Mouse (Mus musculus): ENCODE data around the gene Tnfsf13b. TPM values are rescaled to one million over a fixed set of nuclear protein-coding genes. Genes with fewer than 3 reads are reported as not detected.
A peak's percentile ranks its signal among the peaks of the same experiment; 100 is the strongest.

Gene Tnfsf13b
- 0.61 and 0.78 TPM in 2 replicates for polyA plus RNA-seq (2015; fragmentation: Nextera tagmentation; extraction: Ambion mirVana)

DNA sequence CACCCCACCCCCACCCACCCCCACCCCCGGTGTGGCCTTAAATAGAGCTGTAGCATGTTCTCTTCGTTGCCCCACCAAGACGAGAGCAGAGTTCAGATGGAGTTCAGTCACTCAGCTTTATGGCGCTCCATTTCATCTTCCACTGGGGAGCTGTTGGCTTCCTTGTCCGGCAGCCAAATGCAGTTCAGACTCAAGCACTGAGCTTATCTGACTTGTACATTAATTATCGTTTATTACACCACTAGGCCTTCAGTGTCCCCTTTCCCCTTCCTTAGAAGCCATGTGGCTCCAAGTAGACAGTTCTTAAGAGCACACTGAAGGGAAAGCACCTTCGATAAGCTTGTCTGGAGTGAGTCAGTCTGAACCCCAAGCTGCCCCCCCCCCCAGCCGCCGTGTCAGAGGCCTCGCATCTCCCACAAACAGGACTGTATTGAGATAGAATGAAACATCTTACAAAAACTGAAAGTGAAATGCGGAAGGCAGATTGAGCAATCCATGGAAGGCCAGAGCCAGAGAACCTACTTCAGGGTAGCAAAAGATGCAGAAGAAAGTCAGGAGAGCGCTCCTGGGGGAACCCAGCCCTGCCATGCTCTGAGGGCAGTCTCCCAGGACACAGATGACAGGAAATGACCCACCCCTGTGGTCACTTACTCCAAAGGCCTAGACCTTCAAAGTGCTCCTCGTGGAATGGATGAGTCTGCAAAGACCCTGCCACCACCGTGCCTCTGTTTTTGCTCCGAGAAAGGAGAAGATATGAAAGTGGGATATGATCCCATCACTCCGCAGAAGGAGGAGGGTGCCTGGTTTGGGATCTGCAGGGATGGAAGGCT lies at the start of gene Tnfsf13b:
Tnfsf13b (plus strand) TSS at position 312 of the 830 bp plus-strand sequence.
- H3K9ac ChIP-seq (ENCODE audit: low read depth, low read length): no peak within 1 kb of the TSS
- H3K4me2 ChIP-seq (ENCODE audit: low read depth, low read length): peak within 1 kb of the TSS; percentile 44
- H3K9me3 ChIP-seq (replicated peaks; ENCODE audit: control insufficient read depth, low read length): no peaks in the 10 kb centered on the region
- no peaks in the 10 kb centered on the region for H3K36me3 ChIP-seq (ENCODE audit: control insufficient read depth, insufficient read depth)
- H3K4me1 ChIP-seq (ENCODE audit: control insufficient read depth, low read depth, low read length): no peaks in the 10 kb centered on the region
- no peak for ATAC-seq (ENCODE audit: low read depth)
- H3K27me3 ChIP-seq (ENCODE audit: control insufficient read depth, insufficient read depth, low read depth, low read length): peaks cover 2% of the 10 kb centered on the region; the same call in 1 of the 2 replicates
- 46% methylated on average over 16 of the region's 16 CpGs for WGBS (ENCODE audit: insufficient replicate concordance)
- H3K27ac ChIP-seq (ENCODE audit: low read length): no peak within 1 kb of the TSS
- H3K4me3 ChIP-seq (ENCODE audit: low read depth, low read length): peak within 1 kb of the TSS; percentile 27

DNA sequence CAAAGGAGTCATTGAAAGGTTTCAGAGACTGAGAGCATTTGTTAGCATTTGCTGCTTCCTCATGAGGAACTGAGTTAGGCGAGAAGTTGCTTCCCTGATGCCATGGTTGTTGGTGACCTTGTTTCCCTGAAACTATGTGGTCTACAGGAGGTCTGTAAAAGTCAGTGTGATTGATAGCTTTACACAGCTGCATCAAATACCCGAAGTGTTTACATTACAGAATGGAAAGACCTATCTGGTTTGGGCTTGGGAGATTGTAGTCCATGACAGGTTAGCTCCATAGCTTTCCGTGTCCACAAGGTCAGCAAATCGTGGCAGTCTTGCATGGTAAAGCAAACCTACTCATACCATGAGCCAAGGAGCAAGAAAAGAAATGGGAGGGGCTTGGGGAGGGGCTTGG lies 47.9 kb upstream of the Tnfsf13b start:
- Histone ChIP-seq H3K9me3 (replicated peaks; ENCODE audit: control insufficient read depth, low read length) (no peaks in the 10 kb centered on the region), H3K4me2 (ENCODE audit: low read depth, low read length) (no peak overlapping the region), H3K36me3 (ENCODE audit: control insufficient read depth, insufficient read depth) (no peaks in the 10 kb centered on the region), H3K4me3 (ENCODE audit: low read depth, low read length) (no peak overlapping the region), H3K4me1 (ENCODE audit: control insufficient read depth, low read depth, low read length) (no peaks in the 10 kb centered on the region), H3K9ac (ENCODE audit: low read depth, low read length) (no peak overlapping the region), H3K27ac (ENCODE audit: low read length) (no peak overlapping the region), H3K27me3 (ENCODE audit: control insufficient read depth, insufficient read depth, low read depth, low read length) (no peaks in the 10 kb centered on the region)
- no peak for ATAC-seq (ENCODE audit: low read depth)
- 40% methylated on average over 4 of the region's 4 CpGs for WGBS (ENCODE audit: insufficient replicate concordance)

DNA sequence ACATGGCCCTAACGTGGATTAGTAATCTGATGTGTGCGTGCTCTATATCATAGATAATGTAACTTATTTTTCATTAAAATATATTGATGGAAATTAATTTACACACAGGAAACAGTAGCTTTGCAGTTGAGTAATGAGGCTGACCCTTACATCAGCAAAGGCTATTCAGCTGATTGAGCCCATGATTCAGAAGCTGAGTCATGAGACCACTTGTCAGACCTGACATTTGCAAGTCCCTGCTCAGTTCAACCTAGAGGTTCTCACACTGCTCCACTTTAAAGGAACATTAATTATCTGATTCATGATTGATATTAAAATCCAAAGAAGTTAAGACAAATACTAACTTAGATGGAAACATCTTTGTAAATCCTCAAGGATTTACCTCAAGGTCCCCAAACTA lies 46.3 kb upstream of the Tnfsf13b start:
- H3K4me3 ChIP-seq (ENCODE audit: low read depth, low read length): no peak overlapping the region
- H3K4me1 ChIP-seq (ENCODE audit: control insufficient read depth, low read depth, low read length): no peaks in the 10 kb centered on the region
- H3K36me3 ChIP-seq (ENCODE audit: control insufficient read depth, insufficient read depth): no peaks in the 10 kb centered on the region
- no peak overlapping the region for H3K4me2 ChIP-seq (ENCODE audit: low read depth, low read length)
- 71% methylated on average over 2 of the region's 2 CpGs for WGBS (ENCODE audit: insufficient replicate concordance)
- no peaks in the 10 kb centered on the region for H3K9me3 ChIP-seq (replicated peaks; ENCODE audit: control insufficient read depth, low read length)
- no peaks in the 10 kb centered on the region for H3K27me3 ChIP-seq (ENCODE audit: control insufficient read depth, insufficient read depth, low read depth, low read length)
- no peak overlapping the region for H3K27ac ChIP-seq (ENCODE audit: low read length)
- no peak overlapping the region for H3K9ac ChIP-seq (ENCODE audit: low read depth, low read length)
- ATAC-seq (ENCODE audit: low read depth): no peak

DNA sequence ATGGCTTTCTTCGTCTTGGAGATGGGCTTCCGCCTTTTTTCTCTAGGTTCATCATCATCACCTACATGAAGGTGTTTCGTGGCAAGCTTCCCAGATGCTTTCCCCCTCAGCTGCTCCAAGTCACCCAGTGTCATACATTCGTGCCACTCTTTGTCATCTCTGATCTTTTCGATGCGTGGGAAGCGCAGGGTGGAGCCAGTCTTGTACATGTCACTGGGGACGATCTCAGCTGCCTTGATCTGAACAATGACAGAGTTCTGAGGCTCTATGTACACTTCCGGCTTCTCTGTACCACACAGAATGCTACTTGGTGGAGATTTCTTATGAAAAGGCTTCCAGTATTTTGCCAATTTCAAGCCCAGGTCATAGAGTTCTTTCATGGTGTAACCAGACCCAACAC lies 34.4 kb upstream of the Tnfsf13b start:
- H3K9ac ChIP-seq (ENCODE audit: low read depth, low read length): no peak overlapping the region
- peaks cover 2% of the 10 kb centered on the region for H3K4me1 ChIP-seq (ENCODE audit: control insufficient read depth, low read depth, low read length)
- no peak overlapping the region for H3K27ac ChIP-seq (ENCODE audit: low read length)
- no peaks in the 10 kb centered on the region for H3K27me3 ChIP-seq (ENCODE audit: control insufficient read depth, insufficient read depth, low read depth, low read length)
- H3K9me3 ChIP-seq (replicated peaks; ENCODE audit: control insufficient read depth, low read length): no peaks in the 10 kb centered on the region
- no peak overlapping the region for H3K4me3 ChIP-seq (ENCODE audit: low read depth, low read length)
- H3K36me3 ChIP-seq (ENCODE audit: control insufficient read depth, insufficient read depth): no peaks in the 10 kb centered on the region; the same call in none of the 2 replicates
- no peak for ATAC-seq (ENCODE audit: low read depth)
- WGBS (ENCODE audit: insufficient replicate concordance): 73% methylated on average over 9 of the region's 9 CpGs
- no peak overlapping the region for H3K4me2 ChIP-seq (ENCODE audit: low read depth, low read length)

DNA sequence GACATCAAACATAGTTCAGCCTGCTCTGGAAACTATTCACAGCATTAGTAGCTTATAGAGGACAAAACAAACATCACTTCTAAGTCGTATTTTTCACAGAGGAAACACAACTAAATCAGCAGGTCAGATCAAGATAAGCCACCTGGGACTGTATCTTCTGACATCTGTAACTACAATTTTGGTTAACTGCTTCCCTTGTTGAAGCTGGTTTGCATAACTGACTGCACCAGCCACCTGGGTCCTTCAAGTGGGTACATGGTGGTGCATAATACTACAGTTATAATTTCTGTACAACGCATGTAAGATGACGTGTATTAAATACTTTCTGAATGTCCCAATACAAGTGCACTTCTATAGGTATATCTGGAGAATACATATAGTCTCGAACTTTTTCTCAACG lies 31.0 kb upstream of the Tnfsf13b start:
- no peaks in the 10 kb centered on the region for H3K27me3 ChIP-seq (ENCODE audit: control insufficient read depth, insufficient read depth, low read depth, low read length)
- H3K36me3 ChIP-seq (ENCODE audit: control insufficient read depth, insufficient read depth): no peaks in the 10 kb centered on the region; the same call in none of the 2 replicates
- WGBS (ENCODE audit: insufficient replicate concordance): 27% methylated on average over 5 of the region's 5 CpGs
- no peaks in the 10 kb centered on the region for H3K9me3 ChIP-seq (replicated peaks; ENCODE audit: control insufficient read depth, low read length)
- no peak overlapping the region; the same call in 1 of the 2 replicates for H3K9ac ChIP-seq (ENCODE audit: low read depth, low read length)
- no peak overlapping the region for H3K27ac ChIP-seq (ENCODE audit: low read length)
- ATAC-seq (ENCODE audit: low read depth): no peak
- peak overlapping the region; percentile 76; the same call in 1 of the 2 replicates for H3K4me3 ChIP-seq (ENCODE audit: low read depth, low read length)
- peak overlapping the region; percentile 90 for H3K4me2 ChIP-seq (ENCODE audit: low read depth, low read length)
- H3K4me1 ChIP-seq (ENCODE audit: control insufficient read depth, low read depth, low read length): peaks cover 20% of the 10 kb centered on the region

DNA sequence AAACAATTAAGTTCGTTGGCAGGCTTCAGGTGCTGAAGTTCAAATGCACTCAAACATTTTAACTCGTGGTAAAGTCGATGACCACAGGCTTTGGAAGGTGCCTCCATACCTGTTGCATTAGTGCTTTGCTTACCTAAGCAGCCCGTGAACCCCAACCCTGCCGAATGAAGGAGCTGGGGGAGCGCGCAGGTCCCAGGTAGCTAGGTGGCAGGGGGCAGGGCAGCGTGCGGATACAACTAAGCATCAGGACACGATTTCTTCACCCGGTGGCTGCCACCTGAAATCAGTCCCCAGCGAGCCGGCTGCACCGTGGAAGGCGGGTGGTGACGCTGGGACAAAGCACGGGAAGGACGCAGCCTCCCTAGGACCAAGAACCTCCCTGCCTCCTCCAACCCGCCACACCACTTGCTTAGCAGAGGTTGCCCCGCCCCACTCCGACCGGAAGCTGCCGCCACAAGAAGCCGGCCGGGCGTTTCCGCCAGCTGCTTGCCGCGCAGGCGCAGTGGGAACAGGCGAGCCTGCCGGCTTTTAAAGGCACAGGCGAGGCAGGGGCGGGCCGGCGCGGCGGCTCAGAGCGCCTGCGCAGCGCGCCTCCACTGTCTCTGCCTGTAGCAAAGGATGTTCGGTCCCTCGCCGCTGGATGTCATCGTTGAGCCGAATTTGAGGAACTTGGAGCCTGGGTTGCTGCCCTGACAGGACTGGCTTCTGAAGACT lies 30.2 kb upstream of the Tnfsf13b start:
- Histone ChIP-seq H3K27ac (ENCODE audit: low read length) (0 out of 2 replicates have a peak overlapping the region, but pooled peaks have one; percentile 31), H3K27me3 (ENCODE audit: control insufficient read depth, insufficient read depth, low read depth, low read length) (no peaks in the 10 kb centered on the region), H3K9ac (ENCODE audit: low read depth, low read length) (peak overlapping the region; percentile 73), H3K4me2 (ENCODE audit: low read depth, low read length) (peak overlapping the region; percentile 90), H3K9me3 (replicated peaks; ENCODE audit: control insufficient read depth, low read length) (no peaks in the 10 kb centered on the region), H3K36me3 (ENCODE audit: control insufficient read depth, insufficient read depth) (no peaks in the 10 kb centered on the region; the same call in none of the 2 replicates), H3K4me1 (ENCODE audit: control insufficient read depth, low read depth, low read length) (peaks cover 20% of the 10 kb centered on the region), H3K4me3 (ENCODE audit: low read depth, low read length) (peak overlapping the region; percentile 76)
- ATAC-seq (ENCODE audit: low read depth): peak; percentile 91
- WGBS (ENCODE audit: insufficient replicate concordance): under 1% methylated on average over 47 of the region's 47 CpGs

DNA sequence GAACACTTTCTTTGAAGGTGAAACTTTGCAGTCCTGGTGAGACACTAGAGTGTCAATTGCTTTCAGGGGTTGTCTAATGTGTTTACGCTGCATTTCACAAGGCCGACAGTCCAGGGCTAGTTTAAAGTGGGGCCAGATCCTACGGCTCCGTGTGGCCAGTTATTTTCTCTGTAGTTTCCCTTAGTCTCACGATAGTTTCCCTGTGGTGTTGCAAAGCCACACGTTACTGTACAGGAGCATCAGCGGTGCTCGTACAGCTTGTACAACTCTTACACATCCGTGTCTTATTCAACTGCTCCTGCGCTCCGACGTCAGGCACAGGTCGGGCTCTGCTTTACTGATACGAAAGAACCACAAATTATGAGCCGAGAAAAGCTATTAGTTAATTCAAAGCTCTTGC lies 29.3 kb upstream of the Tnfsf13b start:
- peak overlapping the region; percentile 90 for H3K4me2 ChIP-seq (ENCODE audit: low read depth, low read length)
- peak overlapping the region; percentile 29 for H3K27ac ChIP-seq (ENCODE audit: low read length)
- H3K4me3 ChIP-seq (ENCODE audit: low read depth, low read length): peak overlapping the region; percentile 89
- WGBS (ENCODE audit: insufficient replicate concordance): 36% methylated on average over 15 of the region's 15 CpGs
- no peaks in the 10 kb centered on the region for H3K9me3 ChIP-seq (replicated peaks; ENCODE audit: control insufficient read depth, low read length)
- no peaks in the 10 kb centered on the region for H3K27me3 ChIP-seq (ENCODE audit: control insufficient read depth, insufficient read depth, low read depth, low read length)
- H3K9ac ChIP-seq (ENCODE audit: low read depth, low read length): peak overlapping the region; percentile 95
- H3K36me3 ChIP-seq (ENCODE audit: control insufficient read depth, insufficient read depth): no peaks in the 10 kb centered on the region; the same call in none of the 2 replicates
- no peak for ATAC-seq (ENCODE audit: low read depth)
- peaks cover 20% of the 10 kb centered on the region for H3K4me1 ChIP-seq (ENCODE audit: control insufficient read depth, low read depth, low read length)

DNA sequence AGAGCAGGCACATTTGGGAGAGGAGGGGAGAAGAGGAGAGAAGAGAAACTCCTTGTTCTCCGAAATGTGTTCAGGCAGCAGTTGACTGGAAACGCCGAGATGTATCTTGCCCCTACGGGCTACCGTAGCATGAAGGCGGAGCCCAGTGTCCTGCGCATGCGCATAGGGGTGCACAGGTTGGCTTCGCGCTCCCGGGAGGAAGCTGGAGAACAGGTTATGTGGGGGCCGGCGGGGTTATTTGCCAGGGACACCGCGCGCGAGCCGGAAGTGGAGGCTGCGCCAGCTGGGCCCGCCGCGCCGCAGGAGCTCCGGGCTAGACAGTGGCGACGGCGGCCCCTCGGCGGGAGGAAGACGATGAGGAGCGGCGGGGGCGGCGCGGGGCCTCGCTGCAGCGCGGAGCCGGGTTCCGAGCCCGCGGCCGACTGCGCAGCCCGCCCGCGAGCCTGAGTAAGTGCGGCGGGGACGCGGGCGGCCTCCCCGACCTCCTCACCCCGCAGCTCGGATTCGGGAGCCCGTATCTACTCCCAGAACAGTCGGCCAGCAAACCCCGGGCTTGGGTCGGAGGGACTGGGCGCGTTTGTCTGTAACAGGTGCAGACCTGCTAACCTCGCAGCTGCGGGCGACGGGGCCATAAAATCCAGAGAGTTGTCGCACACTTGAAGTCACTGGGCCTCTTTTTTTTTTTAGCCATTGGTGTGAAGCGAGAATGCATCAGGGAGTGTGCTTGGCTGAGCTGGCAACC lies 28.5 kb upstream of the Tnfsf13b start, which contains the start of the genes Lig4 and Abhd13:
Lig4 (minus strand) TSS at position 114 of the 742 bp plus-strand sequence.
Abhd13 (plus strand) TSS at position 135 of the 742 bp plus-strand sequence.
- Histone ChIP-seq H3K36me3 (ENCODE audit: control insufficient read depth, insufficient read depth) (no peaks in the 10 kb centered on the region; the same call in 1 of the 2 replicates), H3K27me3 (ENCODE audit: control insufficient read depth, insufficient read depth, low read depth, low read length) (no peaks in the 10 kb centered on the region), H3K4me2 (ENCODE audit: low read depth, low read length) (peak within 1 kb of the TSS; percentile 90), H3K9ac (ENCODE audit: low read depth, low read length) (peak within 1 kb of the TSS; percentile 95), H3K9me3 (replicated peaks; ENCODE audit: control insufficient read depth, low read length) (no peaks in the 10 kb centered on the region), H3K27ac (ENCODE audit: low read length) (peak within 1 kb of the TSS; percentile 85), H3K4me3 (ENCODE audit: low read depth, low read length) (peak within 1 kb of the TSS; percentile 89), H3K4me1 (ENCODE audit: control insufficient read depth, low read depth, low read length) (peaks cover 20% of the 10 kb centered on the region)
- WGBS (ENCODE audit: insufficient replicate concordance): under 1% methylated on average over 68 of the region's 68 CpGs
- peak; percentile 73 for ATAC-seq (ENCODE audit: low read depth)

Measured in liver, embryonic 16.5 days (tissue).